Mouse (Mus musculus) forebrain, embryonic 14.5 days (tissue): Measurements from ENCODE around the gene Xrcc3. TPM values are rescaled to one million over a fixed set of nuclear protein-coding genes. Genes with fewer than 3 reads are reported as not detected.
A peak's percentile ranks its signal among the peaks of the same experiment; 100 is the strongest.

Experiments used
- ATAC-seq: fragments of 200-750 bp; cut with Nextera tagmentation; 2 replicates; pipeline ENCODE4 v1.8.0; 2017; ENCODE audit warnings: mild to moderate bottlenecking, moderate library complexity
- DNase-seq: peaks from one replicate; pipeline ENCODE4 v3.0.0-alpha.2; 2015; ENCODE audit warnings: low spot score
- H3K27ac ChIP-seq: fragments of 300-500 bp; sonication (generic); 2 replicates; pipeline ENCODE4 v1.5.1; 2014; ENCODE audit warnings: low read depth, mild to moderate bottlenecking, control low read depth, low read length, moderate library complexity
- H3K27me3 ChIP-seq: fragments of 300-500 bp; sonication (generic); replicated peaks from 2 replicates; pipeline ENCODE4 v1.6.1; 2014; ENCODE audit warnings: low read length, control low read depth, mixed read lengths; ENCODE audit not compliant: control insufficient read depth, insufficient read depth
- H3K36me3 ChIP-seq: fragments of 300-500 bp; sonication (generic); 2 replicates; pipeline ENCODE4 v1.6.1; 2014; ENCODE audit warnings: low read length, control low read depth; ENCODE audit not compliant: control insufficient read depth, insufficient read depth
- H3K4me1 ChIP-seq: fragments of 300-500 bp; sonication (generic); 2 replicates; pipeline ENCODE4 v1.6.1; 2014; ENCODE audit warnings: antibody characterized with exemption, low read length, control low read depth; ENCODE audit not compliant: control insufficient read depth, insufficient read depth
- H3K4me2 ChIP-seq: fragments of 300-500 bp; sonication (generic); 2 replicates; pipeline ENCODE4 v1.6.1; 2014; ENCODE audit warnings: mild to moderate bottlenecking, control low read depth, low read length
- H3K4me3 ChIP-seq: fragments of 300-500 bp; sonication (generic); 2 replicates; pipeline ENCODE4 v1.5.1; 2014; ENCODE audit warnings: low read depth, low read length, control low read depth
- H3K9ac ChIP-seq: fragments of 300-500 bp; sonication (generic); 2 replicates; pipeline ENCODE4 v1.6.1; 2014; ENCODE audit warnings: mild to moderate bottlenecking, low read length, control low read depth, moderate library complexity
- H3K9me3 ChIP-seq: fragments of 300-500 bp; sonication (generic); replicated peaks from 2 replicates; pipeline ENCODE4 v1.6.1; 2016; ENCODE audit warnings: low read length, control low read depth, mixed read lengths; ENCODE audit not compliant: control insufficient read depth
- WGBS: fragments of 180-500 bp; shearing (Covaris S2); extraction: QIAGEN DNeasy Blood & Tissue Kit; methylation state at CpG from one replicate; pipeline ENCODE4 v1.1.7; 2014; 5-methylcytosine and 5-hydroxymethylcytosine counted together
- polyA plus RNA-seq: library from polyadenylated mRNA; unstranded; fragments of >200 nt; fragmentation: Nextera tagmentation; extraction: Ambion mirVana; gene quantifications from 2 replicates; pipeline ENCODE4 v1.2.1, GENCODE M21; 2014

The Xrcc3 gene
- polyA plus RNA-seq, 1 experiment from 2014 or later, result 3.7 TPM

GRCm38 (mm10) chr12:111774845-111775244, 38.8 kb downstream of the Xrcc3 start:
- no peak overlapping the region for H3K4me2 ChIP-seq
- no peak overlapping the region for H3K9ac ChIP-seq
- WGBS, result 83% methylated on average over 15 of the region's 15 CpGs
- peaks cover 78% of the 10 kb centered on the region for H3K36me3 ChIP-seq
- no peaks in the 10 kb centered on the region for H3K4me1 ChIP-seq
- no peaks in the 10 kb centered on the region for H3K9me3 ChIP-seq
- H3K27ac ChIP-seq, result no peak overlapping the region
- H3K4me3 ChIP-seq, result no peak overlapping the region
- DNase-seq, result no peak
- H3K27me3 ChIP-seq, result no peaks in the 10 kb centered on the region
- no peak for ATAC-seq

- 92% methylated on average over 16 of the region's 16 CpGs for WGBS
- H3K27me3 ChIP-seq, result no peaks in the 10 kb centered on the region
- H3K36me3 ChIP-seq, result peaks cover 71% of the 10 kb centered on the region
- H3K4me2 ChIP-seq, result no peak overlapping the region
- no peak for ATAC-seq
- no peaks in the 10 kb centered on the region for H3K9me3 ChIP-seq
- H3K27ac ChIP-seq, result no peak overlapping the region
- H3K4me3 ChIP-seq, result no peak overlapping the region
- peaks cover 6% of the 10 kb centered on the region; the same call in 1 of the 2 replicates for H3K4me1 ChIP-seq
- no peak overlapping the region for H3K9ac ChIP-seq
- DNase-seq, result no peak
Measured at GRCm38 (mm10) chr12:111774156-111774555, 39.5 kb downstream of the Xrcc3 start.

DNA sequence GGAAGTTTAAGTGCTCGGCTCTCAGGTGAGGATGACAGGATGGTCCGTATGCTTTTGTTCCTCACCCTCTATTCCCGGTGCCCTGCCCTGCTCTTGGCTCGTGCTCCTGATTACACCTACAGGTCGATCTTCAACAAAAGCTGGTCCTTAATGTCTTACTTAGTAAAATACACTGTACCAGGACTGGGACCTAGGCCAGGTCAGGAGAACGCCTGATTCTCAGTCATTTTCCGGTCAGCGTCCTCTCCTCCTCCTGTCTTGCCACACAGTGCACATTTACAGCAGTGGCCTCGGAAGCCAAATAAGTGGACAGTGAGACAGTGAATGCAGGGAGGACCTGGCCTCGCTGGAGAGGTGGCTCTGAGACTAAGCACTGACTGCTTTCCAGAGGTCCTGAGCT, 43.0 kb downstream of the Xrcc3 start:
- DNase-seq, result no peak
- no peak for ATAC-seq
- Histone ChIP-seq H3K9me3 (no peaks in the 10 kb centered on the region), H3K9ac (no peak overlapping the region), H3K4me2 (no peak overlapping the region), H3K36me3 (peaks cover 37% of the 10 kb centered on the region), H3K4me1 (peaks cover 20% of the 10 kb centered on the region), H3K27ac (no peak overlapping the region; the same call in 1 of the 2 replicates), H3K4me3 (no peak overlapping the region), H3K27me3 (no peaks in the 10 kb centered on the region)
- WGBS, result 87% methylated on average over 10 of the region's 10 CpGs

- H3K27ac ChIP-seq, result peak overlapping the region; percentile 76
- no peak overlapping the region for H3K4me2 ChIP-seq
- DNase-seq (peak; percentile 13), ATAC-seq (0 out of 2 replicates have a peak, but pooled peaks have one; percentile 18)
- peaks cover 21% of the 10 kb centered on the region for H3K4me1 ChIP-seq
- peak overlapping the region; percentile 13; the same call in 1 of the 2 replicates for H3K9ac ChIP-seq
- no peaks in the 10 kb centered on the region for H3K9me3 ChIP-seq
- H3K4me3 ChIP-seq, result no peak overlapping the region
- 67% methylated on average over 8 of the region's 9 CpGs for WGBS
- no peaks in the 10 kb centered on the region for H3K27me3 ChIP-seq
- H3K36me3 ChIP-seq, result peaks cover 31% of the 10 kb centered on the region
Measured at GRCm38 (mm10) chr12:111769816-111770577, 43.7 kb downstream of the Xrcc3 start.

- H3K27me3 ChIP-seq, result no peaks in the 10 kb centered on the region
- peaks cover 21% of the 10 kb centered on the region for H3K4me1 ChIP-seq
- H3K9ac ChIP-seq, result no peak overlapping the region
- H3K9me3 ChIP-seq, result no peaks in the 10 kb centered on the region
- H3K4me2 ChIP-seq, result no peak overlapping the region
- 24% methylated on average over 10 of the region's 10 CpGs for WGBS
- ATAC-seq (peak; percentile 80), DNase-seq (peak; percentile 88)
- no peak overlapping the region for H3K4me3 ChIP-seq
- H3K36me3 ChIP-seq, result peaks cover 24% of the 10 kb centered on the region
- peak overlapping the region; percentile 76 for H3K27ac ChIP-seq
Measured at GRCm38 (mm10) chr12:111769306-111769705, 44.4 kb downstream of the Xrcc3 start.

- Histone ChIP-seq H3K4me1 (peaks cover 21% of the 10 kb centered on the region), H3K4me2 (no peak overlapping the region), H3K36me3 (peaks cover 16% of the 10 kb centered on the region), H3K27me3 (no peaks in the 10 kb centered on the region), H3K9ac (no peak overlapping the region), H3K4me3 (no peak overlapping the region), H3K27ac (no peak overlapping the region), H3K9me3 (no peaks in the 10 kb centered on the region)
- 93% methylated on average over 10 of the region's 10 CpGs for WGBS
- DNase-seq (no peak), ATAC-seq (no peak)
Measured at GRCm38 (mm10) chr12:111768322-111768928, 45.2 kb downstream of the Xrcc3 start.

- ATAC-seq (no peak), DNase-seq (peak; percentile 15)
- peaks cover 21% of the 10 kb centered on the region for H3K4me1 ChIP-seq
- no peak overlapping the region for H3K4me3 ChIP-seq
- H3K9ac ChIP-seq, result 0 out of 2 replicates have a peak overlapping the region, but pooled peaks have one; percentile 13
- H3K27ac ChIP-seq, result no peak overlapping the region
- no peaks in the 10 kb centered on the region for H3K27me3 ChIP-seq
- H3K4me2 ChIP-seq, result peak overlapping the region; percentile 1; the same call in 1 of the 2 replicates
- H3K9me3 ChIP-seq, result no peaks in the 10 kb centered on the region
- peaks cover 12% of the 10 kb centered on the region; the same call in 1 of the 2 replicates for H3K36me3 ChIP-seq
- WGBS, result 27% methylated on average over 16 of the region's 16 CpGs
Measured at GRCm38 (mm10) chr12:111766313-111767236, 47.1 kb downstream of the Xrcc3 start.

DNA sequence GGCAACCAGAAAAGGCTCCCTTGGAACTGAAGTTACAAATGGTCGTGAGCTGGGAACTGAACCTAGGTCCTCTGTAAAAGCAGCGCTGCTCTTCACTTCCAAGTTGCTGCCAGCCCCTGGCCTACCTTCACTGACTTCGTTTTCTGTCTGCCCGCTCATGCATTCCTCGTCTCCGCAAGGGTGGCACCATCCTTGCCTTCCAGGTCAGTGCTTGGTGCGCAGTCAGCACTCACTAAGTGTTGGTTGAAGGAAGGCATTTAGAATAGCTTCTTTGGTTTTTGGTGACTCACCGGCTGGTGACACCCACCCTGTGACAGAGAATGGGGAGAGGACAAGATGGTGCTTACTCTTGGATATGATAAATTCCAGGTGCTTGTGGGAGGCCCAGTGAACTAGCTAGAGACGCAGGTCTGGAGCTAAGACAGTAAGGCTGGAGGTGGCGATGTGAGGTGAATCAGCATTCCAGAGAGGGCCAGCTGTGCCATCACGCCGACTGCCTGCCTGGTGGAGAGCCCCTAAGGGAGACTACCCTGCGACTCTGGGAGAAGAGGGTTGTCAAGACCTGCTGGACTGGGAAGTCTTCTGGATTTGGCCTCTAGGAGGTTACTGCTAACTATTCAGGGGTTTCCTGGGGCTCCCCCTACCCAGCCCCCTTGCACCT, 50.9 kb downstream of the Xrcc3 start:
- Histone ChIP-seq H3K9me3 (no peaks in the 10 kb centered on the region), H3K27ac (no peak overlapping the region), H3K27me3 (no peaks in the 10 kb centered on the region), H3K4me1 (peaks cover 29% of the 10 kb centered on the region), H3K36me3 (peaks cover 12% of the 10 kb centered on the region; the same call in 1 of the 2 replicates), H3K4me2 (no peak overlapping the region), H3K9ac (no peak overlapping the region), H3K4me3 (no peak overlapping the region)
- 94% methylated on average over 13 of the region's 13 CpGs for WGBS
- ATAC-seq (no peak), DNase-seq (no peak)
